Mouse (Mus musculus) cortical plate, adult 2 months (tissue): ENCODE data around the gene Lrrc3c.

Experiments used
- CTCF ChIP-seq: fragments of 200-500 bp; IDR thresholded peaks from 2 replicates; pipeline ENCODE4 v1.5.1; 2011; ENCODE audit warnings: mild to moderate bottlenecking, control low read depth, low read length; ENCODE audit not compliant: insufficient read depth; ENCODE audit errors: extremely low read depth
- POLR2A ChIP-seq: fragments of 200-500 bp; IDR thresholded peaks from 2 replicates; pipeline ENCODE4 v1.6.1; 2011; ENCODE audit warnings: mild to moderate bottlenecking, low read length, control low read depth; ENCODE audit not compliant: insufficient read depth; ENCODE audit errors: extremely low read depth

GRCm38 (mm10) chr11:98606763-98607162 lies 8.7 kb downstream of the Lrrc3c start:
- TF ChIP-seq POLR2A (no peak), CTCF (peak; percentile 64)
